Mouse (Mus musculus) kidney, postnatal 25 days (tissue): ENCODE measurements around the gene Apln.

Experiments used
- DNase-seq, 2 experiments: peaks; one replicate each; pipeline ENCODE4 v3.0.0; 2021; ENCODE audit warnings: mixed read lengths in 2 of 2

Apln gene

DNA sequence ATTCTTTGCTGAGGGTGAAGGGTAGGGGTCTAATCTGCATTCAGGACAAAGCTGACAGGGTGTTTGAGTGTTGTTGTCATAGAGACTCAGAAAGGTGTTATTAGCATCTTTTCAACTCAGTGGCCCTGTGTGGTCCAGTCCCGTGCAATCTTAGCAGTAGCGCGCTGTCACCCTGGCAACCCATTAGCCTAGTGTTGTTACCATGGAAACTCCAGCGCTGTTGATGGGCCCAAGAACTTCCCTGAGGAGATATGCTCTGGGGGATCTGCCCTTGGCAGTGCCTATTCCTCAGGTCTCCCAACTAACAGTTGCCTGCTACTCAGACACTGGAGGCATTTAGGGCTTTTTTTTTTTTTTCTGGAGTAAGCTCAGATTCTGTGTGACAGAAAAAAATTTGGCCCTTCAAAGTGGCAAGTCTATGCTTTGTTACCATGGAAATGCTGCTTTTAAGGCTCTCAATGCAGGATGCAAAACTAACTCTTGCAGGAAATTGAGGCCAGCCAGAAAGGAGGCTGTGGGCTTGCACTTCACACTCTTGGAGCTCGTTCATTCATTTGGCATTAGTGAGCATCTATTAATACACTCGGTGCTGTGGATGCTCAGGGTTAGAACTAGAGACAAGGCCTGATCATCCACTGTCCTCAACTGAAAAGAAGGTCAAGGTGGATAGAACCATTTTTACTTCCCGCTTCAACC, 17.6 kb downstream of the Apln start:
- no peak for DNase-seq

DNA sequence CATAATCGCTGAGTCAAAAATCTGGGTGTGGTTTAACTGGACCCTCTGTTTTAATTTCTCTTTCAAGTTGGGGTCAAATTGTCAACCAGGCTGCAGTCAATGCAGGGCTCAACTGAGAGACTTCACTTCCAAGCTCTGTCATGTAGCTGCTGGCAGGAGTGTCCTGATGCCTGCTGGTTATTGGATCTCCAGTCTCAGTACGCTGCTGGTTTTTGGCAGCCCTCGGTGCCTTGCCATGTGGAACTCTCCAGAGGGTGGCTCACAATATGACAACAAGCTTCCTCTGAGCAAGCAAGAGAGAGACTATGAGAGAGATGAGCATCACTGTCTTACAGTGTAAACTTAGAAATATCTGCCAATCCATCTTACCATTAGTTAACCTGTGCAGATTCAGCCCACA, 23.0 kb downstream of the Apln start:
- DNase-seq: no peak

DNA sequence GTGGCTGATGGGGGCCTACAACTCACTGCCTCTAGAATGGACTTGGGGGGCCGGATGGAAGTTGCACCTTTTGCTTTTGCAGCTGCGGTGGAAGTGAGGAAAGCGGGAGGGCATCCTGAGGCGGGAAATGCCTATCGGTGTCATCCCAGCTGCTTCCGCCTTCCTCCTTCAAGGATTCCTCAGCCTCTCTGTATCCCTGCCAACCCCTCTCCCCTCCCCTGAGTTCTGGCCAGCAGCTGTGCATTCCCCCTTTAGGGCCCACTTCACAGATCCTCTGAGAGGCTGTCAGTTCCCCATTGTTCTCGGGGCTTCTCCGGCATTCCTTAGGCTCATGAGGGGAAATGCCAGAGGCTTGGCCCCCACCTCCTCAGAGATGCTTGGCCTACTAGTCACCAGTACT, 28.6 kb downstream of the Apln start:
- peak; percentile 20 to 56 for DNase-seq

DNA sequence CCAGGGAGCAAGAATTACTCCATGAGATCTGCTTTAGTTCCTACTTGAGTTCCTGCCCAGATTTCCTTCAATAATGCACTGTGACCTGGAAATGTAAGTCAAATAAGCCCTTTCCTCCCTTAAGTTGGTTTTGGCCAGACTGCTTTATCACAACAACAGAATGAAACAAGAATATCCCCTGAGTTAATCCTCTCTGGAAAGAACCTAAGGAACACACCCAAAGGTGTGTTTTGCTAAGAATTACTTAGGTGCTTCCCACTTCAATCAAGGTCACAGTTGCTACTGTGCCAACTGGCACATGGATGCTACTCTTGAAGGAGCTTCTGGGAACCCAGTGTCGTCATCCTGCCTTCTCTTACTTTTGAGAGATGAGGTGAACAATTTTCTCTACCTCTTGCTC, 29.9 kb downstream of the Apln start:
- no peak for DNase-seq

DNA sequence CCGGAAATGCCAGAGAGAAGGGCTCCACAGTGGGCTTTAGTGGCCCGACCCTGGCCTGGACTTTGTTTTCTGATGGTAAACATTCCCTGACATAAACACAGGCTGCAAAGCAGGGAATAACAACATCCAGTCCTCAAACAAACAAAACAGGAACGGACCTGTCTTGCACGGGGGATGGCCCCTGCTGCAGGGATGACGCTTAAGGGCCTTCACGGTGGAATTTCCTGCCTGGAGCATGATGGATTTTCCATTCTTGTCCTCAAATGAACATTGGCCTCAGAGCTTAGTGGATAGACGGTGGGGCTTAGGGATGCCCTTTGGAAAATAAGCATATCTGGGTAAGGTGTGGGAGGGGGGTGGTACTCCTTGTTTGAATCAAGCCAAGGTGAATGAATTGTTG, 33.5 kb downstream of the Apln start:
- DNase-seq: peak in 1 of 2 experiments; percentile 4

DNA sequence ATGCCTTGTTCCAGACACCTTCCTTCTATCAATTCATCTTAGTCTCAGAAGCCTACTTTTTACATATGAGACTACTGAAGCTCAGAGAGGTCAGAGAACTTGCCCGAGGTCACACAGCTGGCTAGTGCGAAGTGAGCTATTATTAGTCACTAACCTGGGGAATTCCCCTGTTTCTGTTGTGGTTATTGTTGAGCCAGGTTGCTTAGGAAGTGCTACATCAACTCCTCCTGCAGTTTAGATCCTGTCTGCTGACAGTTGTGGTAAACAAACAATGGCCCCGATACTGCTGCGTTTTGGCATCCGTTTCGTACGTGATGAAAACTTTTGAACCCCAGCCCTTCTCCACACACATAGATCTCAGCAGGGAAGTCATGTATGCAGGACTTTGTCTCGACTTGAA, 36.2 kb downstream of the Apln start:
- DNase-seq: peak; percentile 1 to 44

DNA sequence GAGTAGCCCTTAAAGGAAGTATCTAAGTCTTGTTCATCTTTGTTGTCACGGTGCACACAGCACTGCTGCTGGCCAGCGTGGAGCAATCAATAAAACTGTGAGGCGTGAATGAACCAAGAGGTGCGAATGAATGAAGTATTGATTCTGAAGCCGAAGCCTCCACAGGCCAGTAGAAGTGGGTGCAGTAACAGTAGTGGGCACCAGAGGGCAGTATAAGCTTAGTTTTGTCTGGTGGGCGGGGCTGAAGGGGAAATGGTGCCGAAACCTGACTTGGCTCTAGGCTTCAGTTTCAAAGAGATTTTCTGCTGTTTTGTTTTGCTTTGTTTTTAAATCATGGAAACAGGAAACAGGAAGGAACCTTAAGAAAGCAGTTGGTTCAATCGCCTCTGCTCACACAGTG, 42.0 kb downstream of the Apln start:
- peak; percentile 63 to 86 for DNase-seq

DNA sequence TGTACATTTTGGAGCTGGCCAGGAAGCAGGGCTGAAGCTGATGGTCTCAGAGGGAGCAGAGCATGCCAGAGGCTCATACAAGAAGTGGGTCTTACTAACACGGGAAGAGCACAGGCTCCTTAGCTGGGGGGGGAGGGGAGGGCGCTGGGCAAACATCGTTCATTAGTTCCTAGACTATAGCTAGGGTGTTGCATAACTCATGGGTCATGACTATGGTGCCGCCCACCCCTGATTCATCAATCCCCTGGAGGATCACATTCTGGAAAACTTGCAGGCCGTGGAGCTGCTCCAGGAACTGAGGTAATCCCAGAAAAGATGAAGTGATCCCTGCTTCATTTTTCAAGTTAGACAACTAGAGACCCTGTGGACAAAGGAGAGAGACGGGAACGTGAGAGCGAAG, 46.6 kb downstream of the Apln start:
- DNase-seq: no peak

DNA sequence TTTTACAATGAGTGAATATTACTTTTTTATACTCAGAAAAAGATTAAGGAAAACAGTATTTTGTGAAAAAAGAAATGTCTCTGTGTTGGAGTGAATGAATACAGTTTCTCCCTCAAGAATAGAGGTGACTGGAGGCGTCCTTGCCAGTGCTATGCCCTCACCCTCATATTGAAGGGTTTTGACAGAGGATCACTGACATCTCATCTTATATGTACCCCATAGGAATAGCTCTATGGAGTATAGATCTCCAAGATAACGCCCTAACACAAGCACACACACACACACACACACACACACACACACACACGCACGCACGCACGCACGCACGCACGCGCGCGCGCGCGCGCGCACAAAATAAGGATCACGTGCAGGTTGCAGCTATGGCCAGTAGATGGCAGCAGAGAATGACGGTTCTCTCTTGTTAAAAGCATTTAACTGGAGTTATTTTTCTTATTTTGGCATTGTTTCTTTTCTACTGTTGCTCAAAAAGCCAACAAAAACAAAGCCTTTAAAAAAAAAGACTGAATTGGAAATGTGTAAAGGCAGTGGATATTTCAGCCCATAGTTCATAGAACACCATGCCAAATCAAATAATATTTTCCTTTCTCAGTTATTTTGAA, 49.5 kb downstream of the Apln start:
- peak; percentile 54 to 64 for DNase-seq

DNA sequence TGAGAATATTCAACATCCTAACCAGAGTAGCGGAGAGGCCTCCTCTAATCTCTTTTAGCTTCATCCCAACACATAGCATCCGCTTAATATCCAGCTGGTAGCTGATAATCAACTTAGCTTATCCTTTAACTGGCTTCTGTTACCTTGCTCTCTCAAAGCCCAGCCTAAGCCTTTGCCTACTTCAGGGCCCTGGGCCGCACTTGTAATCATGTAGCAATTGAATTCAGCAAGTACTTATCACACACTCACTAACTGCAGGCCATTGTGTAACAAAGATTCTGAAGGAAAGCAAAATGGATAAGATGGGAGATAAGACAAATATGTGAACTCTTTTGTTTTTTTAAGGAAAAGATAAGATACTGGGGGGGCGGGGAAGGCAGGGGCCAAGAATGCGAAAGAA, 57.6 kb downstream of the Apln start:
- DNase-seq: no peak

DNA sequence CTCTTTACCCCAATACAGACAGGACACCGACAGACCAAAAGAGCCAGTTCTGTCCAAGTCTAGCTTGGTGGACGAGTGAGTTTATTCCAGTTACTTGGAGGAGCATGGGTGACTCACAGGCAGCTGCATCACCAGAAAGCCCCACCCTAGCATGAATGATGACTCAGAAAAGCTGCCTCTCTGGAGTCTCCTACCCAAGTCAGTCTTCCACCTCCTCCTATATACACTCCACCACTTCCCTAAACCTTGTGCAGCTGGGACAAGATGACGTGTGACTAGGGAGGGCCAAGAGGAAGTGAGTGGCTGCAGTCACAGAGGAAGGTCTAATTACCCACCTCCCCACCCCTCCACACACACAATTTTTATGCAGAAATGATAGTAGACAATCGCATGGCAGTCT, 58.1 kb downstream of the Apln start:
- DNase-seq: no peak
